Mouse (Mus musculus): Measurements from ENCODE around the gene Srrt. TPM values are rescaled to one million over a fixed set of nuclear protein-coding genes. Genes with fewer than 3 reads are reported as not detected.
A peak's percentile ranks its signal among the peaks of the same experiment; 100 is the strongest.
"Not testable (repeated sequence)": the region's sequence is repeated elsewhere in the genome, so short reads cannot be mapped to it uniquely, and the experiment has no call there.

The Srrt gene
- total RNA-seq, 2 experiments from 2014 or later, result 108 to 119 TPM

- no peak for DNase-seq
These were observed 12.2 kb downstream of the Srrt start for GRCm38 (mm10) chr5:137295296-137295695.

- no peak for DNase-seq
These were observed 12.8 kb downstream of the Srrt start for GRCm38 (mm10) chr5:137294744-137295093.

- DNase-seq, result peak; percentile 96
These were observed 13.4 kb downstream of the Srrt start, which contains the start of gene Ufsp1 for GRCm38 (mm10) chr5:137293839-137294743. Ufsp1 (plus strand) TSS chr5:137294629.

GRCm38 (mm10) chr5:137293282-137293681 is 14.2 kb downstream of the Srrt start:
- peak; percentile 75 for DNase-seq

GRCm38 (mm10) chr5:137291381-137291926 is 16.0 kb downstream of the Srrt start:
- DNase-seq, result no peak

- peak; percentile 73 for DNase-seq
These were observed 16.8 kb downstream of the Srrt start for GRCm38 (mm10) chr5:137290677-137291076.

GRCm38 (mm10) chr5:137289591-137290365 is 17.7 kb downstream of the Srrt start:
- no peak for DNase-seq

- peak; percentile 60 for DNase-seq
These were observed 18.4 kb downstream of the Srrt start for GRCm38 (mm10) chr5:137288999-137289470.

- DNase-seq, result peak; percentile 31
These were observed 19.3 kb downstream of the Srrt start for GRCm38 (mm10) chr5:137287953-137288743.

GRCm38 (mm10) chr5:137287032-137287952 is 20.2 kb downstream of the Srrt start, which contains the start of gene Ache:
Ache (plus strand) TSS chr5:137287519.
- peak; percentile 27 for DNase-seq

GRCm38 (mm10) chr5:137286655-137287031 is 20.8 kb downstream of the Srrt start:
- DNase-seq, result peak; percentile 95

GRCm38 (mm10) chr5:137285986-137286385 is 21.5 kb downstream of the Srrt start:
- no peak for DNase-seq

GRCm38 (mm10) chr5:137285045-137285444 is 22.4 kb downstream of the Srrt start:
- DNase-seq, result peak; percentile 67

- not testable (repeated sequence) for DNase-seq
These were observed 23.1 kb downstream of the Srrt start for GRCm38 (mm10) chr5:137284411-137284810.

GRCm38 (mm10) chr5:137277360-137278342 is 29.8 kb downstream of the Srrt start:
- DNase-seq, result peak; percentile 35

- DNase-seq, result no peak
These were observed 39.2 kb downstream of the Srrt start for GRCm38 (mm10) chr5:137268131-137268910.

- DNase-seq, result no peak
These were observed 42.7 kb downstream of the Srrt start for GRCm38 (mm10) chr5:137264787-137265186.

- no peak for DNase-seq
These were observed 43.4 kb downstream of the Srrt start for GRCm38 (mm10) chr5:137263897-137264720.

Data from heart, postnatal 4 days (tissue).